Mouse (Mus musculus) testis, adult 2 months (tissue): ENCODE results near the gene Gm31371. TPM values are rescaled to one million over a fixed set of nuclear protein-coding genes. Genes with fewer than 3 reads are reported as not detected.

Source experiments
- polyA plus RNA-seq: library from polyadenylated mRNA; depleted of rRNA; stranded (reverse); fragments of >200 nt; gene quantifications from 2 replicates; pipeline ENCODE4 v1.2.3, GENCODE M21; 2012; rRNA removed

The Gm31371 gene
- polyA plus RNA-seq, 1 experiment = 12.4 TPM

Other genes starting within 250 kb of the Gm31371 start
- 8.3 and 13.2 TPM in 2 replicates for gene 4930467E23Rik, start 173.8 kb upstream of the Gm31371 start, polyA plus RNA-seq